Mouse (Mus musculus) embryonic fibroblast, embryonic 13.5 days (primary cell): ENCODE results near the gene Acox1.

Source experiments
- CTCF ChIP-seq: IDR thresholded peaks from 2 replicates; pipeline ENCODE4 v1.5.1; 2011; ENCODE audit warnings: mild to moderate bottlenecking, control low read depth, low read length, moderate library complexity, borderline replicate concordance; ENCODE audit not compliant: insufficient read depth
- POLR2A ChIP-seq: IDR thresholded peaks from 2 replicates; pipeline ENCODE4 v1.6.1; 2011; ENCODE audit warnings: low read depth, mild to moderate bottlenecking, control low read depth, low read length, moderate library complexity

- TF ChIP-seq CTCF: no peak
- no peak for TF ChIP-seq POLR2A
Measured at GRCm38 (mm10) chr11:116218737-116219400, 20.0 kb upstream of the Acox1 start.
